Mouse (Mus musculus): ENCODE measurements around the gene Rps17. TPM values are rescaled to one million over a fixed set of nuclear protein-coding genes. Genes with fewer than 3 reads are reported as not detected.
A peak's percentile ranks its signal among the peaks of the same experiment; 100 is the strongest.

The Rps17 gene
- polyA plus RNA-seq, 1 experiment from 2014 or later: 627 TPM

GRCm38 (mm10) chr7:81331851-81332250, 13.2 kb downstream of the Rps17 start:
- Histone ChIP-seq H3K4me2 (no peak overlapping the region), H3K9ac (no peak overlapping the region), H3K9me3 (replicated peaks) (no peaks in the 10 kb centered on the region), H3K36me3 (replicated peaks) (peaks cover 26% of the 10 kb centered on the region), H3K27me3 (no peaks in the 10 kb centered on the region), H3K4me1 (replicated peaks) (peaks cover 4% of the 10 kb centered on the region), H3K4me3 (replicated peaks) (no peak overlapping the region), H3K27ac (replicated peaks) (no peak overlapping the region)
- no peak for ATAC-seq (ENCODE audit: insufficient read depth)
- 73% methylated on average over 7 of the region's 7 CpGs for WGBS (ENCODE audit: insufficient replicate concordance)

- Histone ChIP-seq H3K27me3 (no peaks in the 10 kb centered on the region), H3K4me3 (replicated peaks) (no peak overlapping the region), H3K27ac (replicated peaks) (no peak overlapping the region), H3K9ac (no peak overlapping the region), H3K4me1 (replicated peaks) (peaks cover 12% of the 10 kb centered on the region), H3K9me3 (replicated peaks) (no peaks in the 10 kb centered on the region), H3K36me3 (replicated peaks) (peaks cover 23% of the 10 kb centered on the region; the same call in 1 of the 2 replicates), H3K4me2 (no peak overlapping the region)
- no peak for ATAC-seq (ENCODE audit: insufficient read depth)
- WGBS (ENCODE audit: insufficient replicate concordance): 21% methylated on average over 3 of the region's 3 CpGs
Observed at GRCm38 (mm10) chr7:81330767-81331166, 14.3 kb downstream of the Rps17 start.

- no peaks in the 10 kb centered on the region for H3K27me3 ChIP-seq
- peaks cover 13% of the 10 kb centered on the region; the same call in 1 of the 2 replicates for H3K36me3 ChIP-seq (replicated peaks)
- H3K4me1 ChIP-seq (replicated peaks): peaks cover 12% of the 10 kb centered on the region
- H3K27ac ChIP-seq (replicated peaks): no peak overlapping the region
- H3K4me3 ChIP-seq (replicated peaks): no peak overlapping the region
- H3K9me3 ChIP-seq (replicated peaks): no peaks in the 10 kb centered on the region
- 44% methylated on average over 10 of the region's 10 CpGs for WGBS (ENCODE audit: insufficient replicate concordance)
- H3K4me2 ChIP-seq: no peak overlapping the region
- ATAC-seq (ENCODE audit: insufficient read depth): no peak
- H3K9ac ChIP-seq: no peak overlapping the region
Observed at GRCm38 (mm10) chr7:81327661-81328060, 17.4 kb downstream of the Rps17 start.

GRCm38 (mm10) chr7:81326859-81327258, 18.2 kb downstream of the Rps17 start:
- H3K4me1 ChIP-seq (replicated peaks): peaks cover 12% of the 10 kb centered on the region
- no peak overlapping the region for H3K27ac ChIP-seq (replicated peaks)
- no peaks in the 10 kb centered on the region for H3K9me3 ChIP-seq (replicated peaks)
- peaks cover 11% of the 10 kb centered on the region; the same call in 1 of the 2 replicates for H3K36me3 ChIP-seq (replicated peaks)
- no peak overlapping the region for H3K4me3 ChIP-seq (replicated peaks)
- no peak overlapping the region for H3K9ac ChIP-seq
- WGBS (ENCODE audit: insufficient replicate concordance): 63% methylated on average over 6 of the region's 6 CpGs
- ATAC-seq (ENCODE audit: insufficient read depth): peak; percentile 57; the same call in 1 of the 2 replicates
- H3K27me3 ChIP-seq: no peaks in the 10 kb centered on the region
- no peak overlapping the region for H3K4me2 ChIP-seq

GRCm38 (mm10) chr7:81326043-81326442, 19.0 kb downstream of the Rps17 start:
- H3K4me2 ChIP-seq: no peak overlapping the region
- 52% methylated on average over 12 of the region's 12 CpGs for WGBS (ENCODE audit: insufficient replicate concordance)
- ATAC-seq (ENCODE audit: insufficient read depth): no peak
- no peak overlapping the region for H3K27ac ChIP-seq (replicated peaks)
- H3K4me3 ChIP-seq (replicated peaks): no peak overlapping the region
- H3K36me3 ChIP-seq (replicated peaks): peaks cover 11% of the 10 kb centered on the region; the same call in 1 of the 2 replicates
- no peaks in the 10 kb centered on the region for H3K9me3 ChIP-seq (replicated peaks)
- H3K4me1 ChIP-seq (replicated peaks): peaks cover 12% of the 10 kb centered on the region
- H3K27me3 ChIP-seq: no peaks in the 10 kb centered on the region
- no peak overlapping the region for H3K9ac ChIP-seq

GRCm38 (mm10) chr7:81321776-81322175, 23.3 kb downstream of the Rps17 start:
- whole genome bisulfite sequencing (ENCODE audit: insufficient replicate concordance): 61% methylated on average over 5 of the region's 5 CpGs
- no peak for ATAC-seq (ENCODE audit: insufficient read depth)

GRCm38 (mm10) chr7:81319749-81320148, 25.3 kb downstream of the Rps17 start:
- H3K36me3 ChIP-seq (replicated peaks): peaks cover 6% of the 10 kb centered on the region; the same call in 1 of the 2 replicates
- no peak overlapping the region for H3K4me2 ChIP-seq
- WGBS (ENCODE audit: insufficient replicate concordance): 63% methylated on average over 6 of the region's 6 CpGs
- ATAC-seq (ENCODE audit: insufficient read depth): no peak
- H3K4me3 ChIP-seq (replicated peaks): no peak overlapping the region
- H3K27me3 ChIP-seq: no peaks in the 10 kb centered on the region
- no peaks in the 10 kb centered on the region for H3K4me1 ChIP-seq (replicated peaks)
- no peak overlapping the region for H3K27ac ChIP-seq (replicated peaks)
- H3K9me3 ChIP-seq (replicated peaks): no peaks in the 10 kb centered on the region
- no peak overlapping the region for H3K9ac ChIP-seq

More at GRCm38 (mm10) chr7:81321776-81322175, 23.3 kb downstream of the Rps17 start:
- peaks cover 8% of the 10 kb centered on the region; the same call in 1 of the 2 replicates for H3K4me1 ChIP-seq (replicated peaks)
- no peak overlapping the region for H3K9ac ChIP-seq
- H3K4me2 ChIP-seq: no peak overlapping the region
- H3K4me3 ChIP-seq (replicated peaks): no peak overlapping the region
- H3K27ac ChIP-seq (replicated peaks): no peak overlapping the region
- no peaks in the 10 kb centered on the region for H3K27me3 ChIP-seq
- no peaks in the 10 kb centered on the region for H3K9me3 ChIP-seq (replicated peaks)
- H3K36me3 ChIP-seq (replicated peaks): peaks cover 6% of the 10 kb centered on the region; the same call in 1 of the 2 replicates

- no peak overlapping the region for H3K4me3 ChIP-seq (replicated peaks)
- H3K27me3 ChIP-seq: no peaks in the 10 kb centered on the region
- no peak overlapping the region for H3K27ac ChIP-seq (replicated peaks)
- ATAC-seq (ENCODE audit: insufficient read depth): no peak
- H3K9me3 ChIP-seq (replicated peaks): no peaks in the 10 kb centered on the region
- H3K36me3 ChIP-seq (replicated peaks): no peaks in the 10 kb centered on the region
- WGBS (ENCODE audit: insufficient replicate concordance): 42% methylated on average over 8 of the region's 8 CpGs
- no peak overlapping the region for H3K9ac ChIP-seq
- H3K4me2 ChIP-seq: no peak overlapping the region
- no peaks in the 10 kb centered on the region for H3K4me1 ChIP-seq (replicated peaks)
Observed at GRCm38 (mm10) chr7:81315583-81315982, 29.5 kb downstream of the Rps17 start.

- no peaks in the 10 kb centered on the region for H3K9me3 ChIP-seq (replicated peaks)
- H3K36me3 ChIP-seq (replicated peaks): no peaks in the 10 kb centered on the region
- H3K4me1 ChIP-seq (replicated peaks): no peaks in the 10 kb centered on the region
- no peak overlapping the region for H3K9ac ChIP-seq
- no peak for ATAC-seq (ENCODE audit: insufficient read depth)
- no peak overlapping the region for H3K4me2 ChIP-seq
- H3K27me3 ChIP-seq: no peaks in the 10 kb centered on the region
- H3K4me3 ChIP-seq (replicated peaks): no peak overlapping the region
- no peak overlapping the region for H3K27ac ChIP-seq (replicated peaks)
Observed at GRCm38 (mm10) chr7:81311581-81311980, 33.5 kb downstream of the Rps17 start.

- Histone ChIP-seq H3K4me1 (replicated peaks) (no peaks in the 10 kb centered on the region), H3K4me3 (replicated peaks) (no peak overlapping the region), H3K4me2 (no peak overlapping the region), H3K36me3 (replicated peaks) (no peaks in the 10 kb centered on the region), H3K9me3 (replicated peaks) (no peaks in the 10 kb centered on the region), H3K27ac (replicated peaks) (no peak overlapping the region), H3K9ac (no peak overlapping the region), H3K27me3 (no peaks in the 10 kb centered on the region)
- ATAC-seq (ENCODE audit: insufficient read depth): no peak
- WGBS (ENCODE audit: insufficient replicate concordance): 68% methylated on average over 1 of the region's 1 CpGs
Observed at GRCm38 (mm10) chr7:81311130-81311529, 33.9 kb downstream of the Rps17 start.

- no peak for ATAC-seq (ENCODE audit: insufficient read depth)
- Histone ChIP-seq H3K36me3 (replicated peaks) (no peaks in the 10 kb centered on the region), H3K4me2 (no peak overlapping the region), H3K27me3 (no peaks in the 10 kb centered on the region), H3K4me1 (replicated peaks) (no peaks in the 10 kb centered on the region), H3K4me3 (replicated peaks) (no peak overlapping the region), H3K9ac (no peak overlapping the region), H3K9me3 (replicated peaks) (no peaks in the 10 kb centered on the region), H3K27ac (replicated peaks) (no peak overlapping the region)
- 54% methylated on average over 6 of the region's 6 CpGs for WGBS (ENCODE audit: insufficient replicate concordance)
Observed at GRCm38 (mm10) chr7:81309247-81309646, 35.8 kb downstream of the Rps17 start.

- Histone ChIP-seq H3K27ac (replicated peaks) (no peak overlapping the region), H3K27me3 (no peaks in the 10 kb centered on the region), H3K36me3 (replicated peaks) (no peaks in the 10 kb centered on the region), H3K4me2 (no peak overlapping the region), H3K9me3 (replicated peaks) (no peaks in the 10 kb centered on the region), H3K9ac (no peak overlapping the region), H3K4me1 (replicated peaks) (no peaks in the 10 kb centered on the region), H3K4me3 (replicated peaks) (no peak overlapping the region)
- 68% methylated on average over 8 of the region's 8 CpGs for WGBS (ENCODE audit: insufficient replicate concordance)
- ATAC-seq (ENCODE audit: insufficient read depth): no peak
Observed at GRCm38 (mm10) chr7:81307735-81308134, 37.3 kb downstream of the Rps17 start.
